Mouse (Mus musculus) small intestine, adult 2 months (tissue): ENCODE data around the gene Podxl2.

Experiments used
- CTCF ChIP-seq: fragments of 200-500 bp; IDR thresholded peaks from 2 replicates; pipeline ENCODE4 v1.5.1; 2012; ENCODE audit warnings: low read depth, mild to moderate bottlenecking, control low read depth, inconsistent platforms, low read length, moderate library complexity, mixed read lengths; ENCODE audit not compliant: insufficient replicate concordance, insufficient read length; ENCODE audit errors: extremely low read depth
- POLR2A ChIP-seq: fragments of 200-500 bp; IDR thresholded peaks from 2 replicates; pipeline ENCODE4 v1.6.1; 2012; ENCODE audit warnings: low read depth, mild to moderate bottlenecking, control low read depth, inconsistent platforms, low read length, moderate library complexity

DNA sequence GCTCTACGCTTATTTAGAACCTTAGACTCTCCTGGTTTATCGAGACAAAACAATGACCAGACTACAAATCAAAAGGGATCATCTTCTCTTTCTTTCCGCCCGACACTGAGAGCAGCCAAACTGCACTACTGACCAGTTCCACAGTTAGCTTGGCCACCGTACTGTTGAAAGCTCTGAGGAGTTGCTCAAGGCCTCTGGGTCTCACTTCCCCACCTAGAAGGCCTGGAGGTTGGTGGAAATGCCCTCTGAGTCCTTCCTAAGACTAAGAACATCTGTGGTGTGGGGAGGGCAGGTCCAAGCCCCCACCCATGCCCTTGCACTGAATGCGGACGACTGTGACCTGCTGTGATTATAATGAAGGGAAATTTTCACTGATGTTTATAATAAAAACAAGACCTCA, 9.1 kb downstream of the Podxl2 start:
- TF ChIP-seq POLR2A (no peak), CTCF (no peak)
